Mouse (Mus musculus): ENCODE measurements around the gene Zc3h10. TPM values are rescaled to one million over a fixed set of nuclear protein-coding genes. Genes with fewer than 3 reads are reported as not detected.
A peak's percentile ranks its signal among the peaks of the same experiment; 100 is the strongest.

Zc3h10 gene
- total and polyA plus RNA-seq, 2 experiments from 2014 or later: 8.1 to 24.4 TPM

DNA sequence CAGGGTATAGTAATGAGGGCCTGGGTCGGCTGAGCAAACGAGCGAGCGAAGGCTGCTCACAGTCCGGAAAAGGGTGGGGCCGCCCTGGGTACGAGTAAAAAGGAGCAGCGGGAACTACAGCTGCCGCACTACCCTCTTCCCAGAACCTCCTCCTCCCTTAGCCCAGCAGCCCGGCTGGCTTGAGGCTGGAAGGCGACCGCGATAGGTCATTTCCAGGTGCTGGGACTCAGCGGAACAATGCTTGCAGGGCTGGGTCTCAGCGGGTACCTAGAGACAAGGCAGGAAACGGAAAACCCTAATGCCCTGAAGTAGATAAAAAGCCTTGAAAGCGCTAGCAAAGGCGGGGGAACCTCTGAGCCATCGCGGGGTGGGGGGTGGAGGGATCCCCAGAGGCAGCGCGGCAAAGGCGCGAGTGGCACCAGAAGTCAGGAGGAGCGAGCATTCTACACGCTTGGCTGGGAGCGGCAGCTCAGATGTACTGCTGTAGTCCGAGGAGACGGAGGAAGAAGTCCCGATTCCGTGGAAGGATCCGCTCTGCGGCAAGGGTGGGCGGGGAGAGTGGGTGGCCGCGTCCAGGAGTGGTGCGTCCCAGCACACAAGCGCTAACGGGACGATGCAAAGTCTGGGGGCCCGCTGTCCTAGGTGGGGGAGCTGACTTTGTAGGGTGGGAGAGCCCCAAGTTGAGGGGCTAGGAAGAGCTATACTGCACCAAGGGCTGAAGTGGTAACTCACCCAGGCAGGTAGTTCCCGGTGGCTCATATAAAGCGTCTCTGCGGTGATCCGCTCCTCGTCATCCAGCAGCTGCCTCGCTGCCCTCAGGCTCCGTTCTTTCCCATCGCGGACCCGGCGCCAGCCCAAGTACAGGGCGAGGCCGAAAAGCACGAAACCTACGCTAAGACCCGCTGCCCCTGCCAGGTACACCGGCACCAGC is 22.6 kb downstream of the Zc3h10 start:
- DNase-seq (ENCODE audit: low spot score): peak; percentile 43
- 1% methylated on average over 58 of the region's 58 CpGs for WGBS
- peak; percentile 30 for ATAC-seq (ENCODE audit: insufficient read depth, low read depth)
- no peaks in the 10 kb centered on the region for H3K27me3 ChIP-seq (ENCODE audit: control insufficient read depth, insufficient read depth, low read length)
- H3K36me3 ChIP-seq (replicated peaks; ENCODE audit: control insufficient read depth, insufficient read depth, low read length): peaks cover 18% of the 10 kb centered on the region
- TF ChIP-seq EP300 (IDR thresholded peaks at IDR 0.05; ENCODE audit: low read depth) (no peak), CTCF (IDR thresholded peaks at IDR 0.05; ENCODE audit: low read depth) (no peak)
- peak overlapping the region; percentile 87 for H3K27ac ChIP-seq (ENCODE audit: low read depth)
- no peaks in the 10 kb centered on the region for H3K9me3 ChIP-seq (replicated peaks; ENCODE audit: control insufficient read depth, low read length)
- H3K4me2 ChIP-seq (ENCODE audit: low read depth, low read length): peak overlapping the region; percentile 98
- peak overlapping the region; percentile 77 for H3K9ac ChIP-seq (replicated peaks; ENCODE audit: low read depth, low read length)
- no peaks in the 10 kb centered on the region for H3K4me1 ChIP-seq (ENCODE audit: control insufficient read depth, insufficient read depth)
- peak overlapping the region; percentile 93 for H3K4me3 ChIP-seq (ENCODE audit: low read depth, low read length)

DNA sequence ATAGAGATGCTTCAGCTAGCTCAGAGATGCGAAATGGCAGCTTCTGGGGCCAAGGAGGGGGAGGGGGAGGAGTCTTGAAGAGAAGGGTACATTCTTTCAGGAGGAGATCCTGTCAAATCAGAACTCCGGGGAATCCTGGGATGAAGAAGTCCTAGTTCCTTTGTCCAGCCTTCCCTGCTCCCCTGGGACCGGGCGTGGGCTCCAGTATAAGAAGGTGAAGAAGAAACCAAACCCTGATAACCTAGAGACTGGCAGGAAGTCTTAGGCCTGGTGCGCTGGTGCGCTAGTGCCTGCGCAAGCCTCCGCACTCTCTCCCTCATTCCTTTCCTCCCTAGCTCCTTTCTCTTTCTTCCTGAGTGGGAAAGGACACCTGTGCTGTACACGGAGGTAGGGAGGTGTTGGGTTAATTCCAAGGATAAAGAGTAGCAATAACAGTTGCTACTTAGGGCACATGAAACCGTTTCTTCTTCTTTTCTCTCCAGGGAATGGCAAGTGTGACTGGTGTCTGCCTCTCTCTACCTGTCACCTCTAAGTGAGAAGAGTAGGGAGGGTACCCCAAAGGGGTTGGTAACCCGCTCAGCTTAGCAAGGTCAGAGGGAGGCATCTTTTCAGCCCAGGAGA is 23.4 kb downstream of the Zc3h10 start:
- TF ChIP-seq EP300 (IDR thresholded peaks at IDR 0.05; ENCODE audit: low read depth) (no peak), CTCF (IDR thresholded peaks at IDR 0.05; ENCODE audit: low read depth) (no peak)
- peak overlapping the region; percentile 98 for H3K4me2 ChIP-seq (ENCODE audit: low read depth, low read length)
- H3K4me1 ChIP-seq (ENCODE audit: control insufficient read depth, insufficient read depth): no peaks in the 10 kb centered on the region
- 39% methylated on average over 11 of the region's 11 CpGs for WGBS
- H3K4me3 ChIP-seq (ENCODE audit: low read depth, low read length): peak overlapping the region; percentile 93
- no peaks in the 10 kb centered on the region for H3K9me3 ChIP-seq (replicated peaks; ENCODE audit: control insufficient read depth, low read length)
- peaks cover 26% of the 10 kb centered on the region for H3K36me3 ChIP-seq (replicated peaks; ENCODE audit: control insufficient read depth, insufficient read depth, low read length)
- H3K27ac ChIP-seq (ENCODE audit: low read depth): peak overlapping the region; percentile 87
- no peaks in the 10 kb centered on the region for H3K27me3 ChIP-seq (ENCODE audit: control insufficient read depth, insufficient read depth, low read length)
- H3K9ac ChIP-seq (replicated peaks; ENCODE audit: low read depth, low read length): peak overlapping the region; percentile 77; the same call in 1 of the 2 replicates
- ATAC-seq (ENCODE audit: insufficient read depth, low read depth): no peak
- DNase-seq (ENCODE audit: low spot score): no peak

DNA sequence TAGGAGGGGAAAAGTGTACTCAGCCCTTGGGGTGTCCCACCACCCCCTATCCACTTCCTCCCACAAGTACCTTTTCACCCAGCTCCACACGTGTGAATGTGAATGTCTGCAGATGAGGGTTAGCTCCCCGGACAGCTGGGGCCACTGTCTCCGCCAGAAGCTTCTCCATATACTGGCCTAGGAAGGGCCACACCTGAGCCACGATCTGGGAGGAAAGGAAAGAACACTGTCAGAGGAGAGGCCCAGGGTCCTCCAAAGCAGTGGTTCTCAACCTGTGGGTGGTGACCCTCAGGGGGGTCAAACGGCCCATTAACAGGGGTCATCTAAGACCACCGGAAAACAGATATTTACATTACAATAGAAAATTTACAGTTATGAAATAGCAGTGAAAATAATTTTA is 25.2 kb downstream of the Zc3h10 start:
- Histone ChIP-seq H3K9me3 (replicated peaks; ENCODE audit: control insufficient read depth, low read length) (no peaks in the 10 kb centered on the region), H3K27me3 (ENCODE audit: control insufficient read depth, insufficient read depth, low read length) (no peaks in the 10 kb centered on the region), H3K4me1 (ENCODE audit: control insufficient read depth, insufficient read depth) (no peaks in the 10 kb centered on the region), H3K4me2 (ENCODE audit: low read depth, low read length) (no peak overlapping the region), H3K27ac (ENCODE audit: low read depth) (no peak overlapping the region), H3K9ac (replicated peaks; ENCODE audit: low read depth, low read length) (no peak overlapping the region), H3K36me3 (replicated peaks; ENCODE audit: control insufficient read depth, insufficient read depth, low read length) (peaks cover 38% of the 10 kb centered on the region), H3K4me3 (ENCODE audit: low read depth, low read length) (no peak overlapping the region)
- ATAC-seq (ENCODE audit: insufficient read depth, low read depth) (no peak), DNase-seq (ENCODE audit: low spot score) (no peak)
- TF ChIP-seq EP300 (IDR thresholded peaks at IDR 0.05; ENCODE audit: low read depth) (no peak), CTCF (IDR thresholded peaks at IDR 0.05; ENCODE audit: low read depth) (no peak)
- 80% methylated on average over 6 of the region's 6 CpGs for WGBS

DNA sequence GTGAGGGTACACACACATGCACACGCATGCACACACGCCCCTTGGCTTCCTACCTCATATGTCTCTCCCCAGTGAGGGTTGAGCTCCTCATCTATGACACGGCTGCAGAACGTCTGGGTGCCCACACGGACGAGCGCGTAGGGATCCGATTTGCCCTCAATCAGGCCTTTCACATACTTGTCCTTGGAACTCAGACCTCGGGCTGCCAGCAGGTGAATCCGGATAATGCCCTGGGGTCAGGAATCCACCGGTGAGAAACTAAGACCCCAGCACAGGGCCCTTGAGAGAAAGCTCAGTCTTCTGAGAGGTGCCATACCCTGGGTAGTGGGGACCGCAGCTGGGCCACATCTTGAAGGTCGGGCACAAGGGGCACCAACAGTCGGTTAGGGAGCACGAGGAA is 27.0 kb downstream of the Zc3h10 start:
- Histone ChIP-seq H3K9me3 (replicated peaks; ENCODE audit: control insufficient read depth, low read length) (no peaks in the 10 kb centered on the region), H3K4me3 (ENCODE audit: low read depth, low read length) (no peak overlapping the region), H3K36me3 (replicated peaks; ENCODE audit: control insufficient read depth, insufficient read depth, low read length) (peaks cover 54% of the 10 kb centered on the region), H3K4me2 (ENCODE audit: low read depth, low read length) (no peak overlapping the region), H3K27me3 (ENCODE audit: control insufficient read depth, insufficient read depth, low read length) (no peaks in the 10 kb centered on the region), H3K27ac (ENCODE audit: low read depth) (no peak overlapping the region), H3K4me1 (ENCODE audit: control insufficient read depth, insufficient read depth) (no peaks in the 10 kb centered on the region), H3K9ac (replicated peaks; ENCODE audit: low read depth, low read length) (no peak overlapping the region)
- DNase-seq (ENCODE audit: low spot score) (no peak), ATAC-seq (ENCODE audit: insufficient read depth, low read depth) (no peak)
- no peak for TF ChIP-seq CTCF (IDR thresholded peaks at IDR 0.05; ENCODE audit: low read depth)
- no peak for TF ChIP-seq EP300 (IDR thresholded peaks at IDR 0.05; ENCODE audit: low read depth)
- 86% methylated on average over 16 of the region's 16 CpGs for WGBS

DNA sequence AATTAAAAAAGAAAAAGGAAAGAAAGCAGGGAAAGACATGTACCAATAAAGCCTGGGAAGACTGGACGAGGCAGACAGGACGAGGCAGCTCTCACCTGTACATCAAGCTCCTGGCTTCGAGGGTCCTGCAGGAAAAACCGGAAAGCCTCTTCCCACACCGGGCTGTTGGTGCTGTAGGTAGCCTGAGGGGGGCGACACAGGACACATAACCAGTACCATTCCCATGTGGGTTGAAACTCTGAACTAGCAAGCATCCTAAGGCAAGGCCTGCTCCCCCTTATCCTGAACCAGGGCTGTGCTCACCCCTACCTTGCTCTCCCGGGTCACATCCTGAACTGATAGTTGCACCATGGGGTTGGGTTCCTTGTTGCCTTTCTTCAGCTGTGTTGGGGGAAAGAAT is 28.7 kb downstream of the Zc3h10 start:
- H3K27me3 ChIP-seq (ENCODE audit: control insufficient read depth, insufficient read depth, low read length): no peaks in the 10 kb centered on the region
- no peak overlapping the region for H3K4me2 ChIP-seq (ENCODE audit: low read depth, low read length)
- WGBS: 79% methylated on average over 7 of the region's 7 CpGs
- peaks cover 70% of the 10 kb centered on the region for H3K36me3 ChIP-seq (replicated peaks; ENCODE audit: control insufficient read depth, insufficient read depth, low read length)
- no peak overlapping the region for H3K9ac ChIP-seq (replicated peaks; ENCODE audit: low read depth, low read length)
- no peaks in the 10 kb centered on the region for H3K9me3 ChIP-seq (replicated peaks; ENCODE audit: control insufficient read depth, low read length)
- no peak overlapping the region for H3K4me3 ChIP-seq (ENCODE audit: low read depth, low read length)
- DNase-seq (ENCODE audit: low spot score) (no peak), ATAC-seq (ENCODE audit: insufficient read depth, low read depth) (no peak)
- TF ChIP-seq EP300 (IDR thresholded peaks at IDR 0.05; ENCODE audit: low read depth): no peak
- TF ChIP-seq CTCF (IDR thresholded peaks at IDR 0.05; ENCODE audit: low read depth): peak; percentile 43
- H3K27ac ChIP-seq (ENCODE audit: low read depth): no peak overlapping the region
- no peaks in the 10 kb centered on the region for H3K4me1 ChIP-seq (ENCODE audit: control insufficient read depth, insufficient read depth)

All from heart, postnatal 0 days (tissue).